Mouse (Mus musculus) yolk sac, embryonic 10.5 days (tissue): ENCODE measurements at regions not wholly inside any gene's neighbourhood (a gene's known extent, or its start where the extent isn't known, plus 50 kb on each side); places are given as distances from the start of the nearest gene placed in this dataset.

Experiments
- DNase-seq: peaks from one replicate; pipeline ENCODE4 v3.0.0-alpha.2; 2017; ENCODE audit warnings: low spot score

DNA sequence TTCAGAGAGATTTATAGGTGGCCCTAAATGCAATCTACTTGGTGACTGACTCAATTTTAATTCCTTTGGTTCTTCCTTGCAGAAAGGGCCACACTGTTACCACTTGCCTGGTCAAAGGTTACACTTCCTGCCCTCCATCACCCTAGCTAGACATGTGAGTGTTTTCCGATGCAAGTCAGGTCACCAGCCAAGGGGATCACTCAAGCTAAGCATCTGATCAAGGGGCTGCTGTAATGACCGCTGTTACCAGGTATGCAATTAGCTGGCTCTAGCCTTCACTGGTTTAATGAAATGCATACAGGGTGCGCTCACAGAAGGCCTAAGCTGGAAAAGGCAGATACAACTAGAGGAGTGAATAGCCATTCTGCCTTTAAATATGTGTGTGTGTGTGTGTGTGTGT lies 105.1 kb downstream of the Mtx2 start:
- DNase-seq = peak; percentile 29

DNA sequence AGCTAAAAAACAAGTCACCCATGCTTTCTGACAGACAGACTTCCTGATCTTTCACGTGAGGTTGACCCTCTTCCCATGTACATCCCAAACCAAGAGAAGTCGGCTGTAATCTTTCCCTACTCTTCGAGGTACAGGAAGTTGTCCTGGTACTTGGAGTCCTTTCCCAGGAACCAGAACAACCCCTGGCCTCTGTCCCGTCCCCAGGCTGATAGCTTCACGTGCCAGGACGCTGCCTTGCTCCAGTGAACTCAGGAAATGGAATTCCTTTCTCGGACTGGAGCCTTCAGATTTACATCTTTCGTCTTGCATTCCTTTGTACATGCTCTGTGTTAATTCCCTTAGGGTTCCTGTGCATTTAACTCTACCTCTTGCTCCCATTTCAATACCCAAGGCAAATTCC lies 107.6 kb downstream of the Mtx2 start:
- DNase-seq = peak; percentile 10

DNA sequence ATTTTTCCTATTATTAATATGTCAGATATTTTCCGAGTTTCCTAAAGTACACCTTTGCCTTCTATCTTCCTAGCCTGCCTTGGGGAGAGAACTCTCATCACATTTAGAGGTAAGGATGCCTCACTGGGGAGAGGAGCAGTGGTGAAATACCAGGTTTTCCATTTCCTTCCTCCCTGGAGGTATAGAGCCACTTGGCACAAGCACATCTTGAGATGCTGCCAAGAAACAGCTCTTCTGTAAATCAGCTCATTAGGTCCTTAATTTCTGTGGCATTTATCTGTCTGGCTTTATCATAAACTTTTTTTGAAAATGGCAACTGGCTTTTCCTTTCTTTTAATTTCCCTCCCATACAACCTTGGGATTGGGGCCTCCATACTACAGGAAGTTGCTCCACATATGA lies 108.2 kb downstream of the Mtx2 start:
- DNase-seq = no peak

DNA sequence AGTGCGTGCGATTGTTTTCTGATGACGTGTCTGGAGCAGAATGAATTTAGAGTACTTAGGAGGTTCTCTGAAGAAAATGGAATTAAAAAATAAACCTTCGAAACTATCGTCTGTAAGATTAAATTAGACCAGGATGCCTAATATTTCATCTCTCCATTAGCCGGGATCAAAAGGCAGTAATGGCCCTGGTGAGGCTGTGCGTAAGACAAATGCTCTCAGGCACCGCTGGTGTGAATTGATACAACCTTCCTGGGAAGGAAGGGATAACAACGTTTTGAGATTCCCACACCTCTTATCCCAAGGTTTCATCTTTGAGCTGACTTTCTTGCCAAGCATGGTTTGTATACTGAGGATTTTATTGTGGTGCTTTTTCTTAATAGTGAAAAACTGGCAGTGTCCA lies 113.1 kb downstream of the Mtx2 start:
- no peak for DNase-seq

DNA sequence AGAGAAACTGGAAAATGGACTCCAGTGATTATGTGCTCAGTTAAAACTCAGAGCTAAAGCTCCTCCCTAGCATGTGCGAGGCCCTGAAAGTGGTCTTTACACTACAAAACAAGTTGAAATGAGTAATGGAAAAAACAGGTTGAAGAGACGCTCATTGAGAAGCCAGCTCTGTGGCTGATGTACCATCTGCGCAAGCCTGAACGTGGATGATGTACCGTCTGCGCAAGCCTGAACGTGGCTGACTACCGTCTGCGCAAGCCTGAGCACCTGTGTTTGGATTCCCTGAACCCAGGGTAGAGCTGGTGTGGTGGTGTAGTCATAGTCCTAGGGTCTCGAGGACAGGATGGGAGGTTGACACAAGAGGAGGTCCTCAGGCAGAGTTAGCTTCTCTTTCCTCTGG lies 116.4 kb downstream of the Mtx2 start:
- no peak for DNase-seq

DNA sequence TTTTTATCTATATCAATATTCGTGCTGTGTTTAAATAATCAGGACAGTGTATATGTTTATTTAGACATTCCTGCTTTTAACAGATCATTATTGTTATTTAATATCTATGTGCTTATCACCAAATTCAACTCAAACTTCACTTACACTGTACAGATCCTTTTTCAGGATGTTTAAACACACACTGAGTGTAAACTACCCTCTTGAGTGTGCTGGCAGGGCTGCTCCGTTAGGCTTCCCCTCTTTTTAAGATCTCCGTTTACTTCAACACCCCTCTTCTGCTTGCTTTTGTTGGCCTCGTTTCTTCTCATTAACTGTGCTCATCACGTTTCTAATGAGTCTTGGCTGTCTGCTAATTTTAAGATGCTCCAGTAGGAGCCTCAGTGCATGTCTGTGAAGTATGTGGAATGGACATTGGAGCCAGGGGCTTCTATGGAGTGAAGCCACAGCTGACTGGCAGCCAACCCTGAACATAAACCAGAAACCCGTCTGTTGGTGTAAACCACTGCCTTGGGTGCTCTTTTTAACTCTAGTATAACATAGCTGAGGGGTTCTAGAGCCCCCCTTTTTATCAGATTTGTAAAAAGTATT lies 117.1 kb downstream of the Mtx2 start:
- DNase-seq = no peak

DNA sequence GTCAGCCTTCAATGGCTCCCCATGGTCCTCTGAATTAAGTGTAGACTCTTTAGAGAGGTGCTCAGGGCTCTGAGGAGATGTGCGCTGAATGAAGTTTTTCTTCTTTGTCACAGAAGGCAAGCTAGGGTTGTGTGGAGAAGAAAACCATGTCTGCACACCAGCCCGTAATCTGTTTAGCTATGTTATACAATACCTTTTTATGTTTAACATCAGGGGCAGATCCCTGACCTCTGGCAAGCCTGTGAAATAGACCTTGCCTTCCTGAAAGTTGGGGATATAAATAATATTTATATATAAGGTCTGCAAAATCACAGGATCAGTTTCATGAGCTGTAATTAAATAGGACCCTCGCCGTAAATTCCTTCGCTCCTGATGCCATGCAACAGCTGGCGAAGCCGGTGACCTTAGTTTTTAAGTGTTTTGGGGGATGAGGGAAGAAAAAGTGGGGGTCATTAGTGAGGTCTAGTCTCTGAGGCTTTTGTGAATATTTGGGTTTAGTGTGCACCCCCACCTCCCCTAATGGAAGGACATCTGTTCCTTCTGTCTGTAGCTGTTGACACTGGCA lies 119.7 kb downstream of the Mtx2 start:
- DNase-seq = no peak

DNA sequence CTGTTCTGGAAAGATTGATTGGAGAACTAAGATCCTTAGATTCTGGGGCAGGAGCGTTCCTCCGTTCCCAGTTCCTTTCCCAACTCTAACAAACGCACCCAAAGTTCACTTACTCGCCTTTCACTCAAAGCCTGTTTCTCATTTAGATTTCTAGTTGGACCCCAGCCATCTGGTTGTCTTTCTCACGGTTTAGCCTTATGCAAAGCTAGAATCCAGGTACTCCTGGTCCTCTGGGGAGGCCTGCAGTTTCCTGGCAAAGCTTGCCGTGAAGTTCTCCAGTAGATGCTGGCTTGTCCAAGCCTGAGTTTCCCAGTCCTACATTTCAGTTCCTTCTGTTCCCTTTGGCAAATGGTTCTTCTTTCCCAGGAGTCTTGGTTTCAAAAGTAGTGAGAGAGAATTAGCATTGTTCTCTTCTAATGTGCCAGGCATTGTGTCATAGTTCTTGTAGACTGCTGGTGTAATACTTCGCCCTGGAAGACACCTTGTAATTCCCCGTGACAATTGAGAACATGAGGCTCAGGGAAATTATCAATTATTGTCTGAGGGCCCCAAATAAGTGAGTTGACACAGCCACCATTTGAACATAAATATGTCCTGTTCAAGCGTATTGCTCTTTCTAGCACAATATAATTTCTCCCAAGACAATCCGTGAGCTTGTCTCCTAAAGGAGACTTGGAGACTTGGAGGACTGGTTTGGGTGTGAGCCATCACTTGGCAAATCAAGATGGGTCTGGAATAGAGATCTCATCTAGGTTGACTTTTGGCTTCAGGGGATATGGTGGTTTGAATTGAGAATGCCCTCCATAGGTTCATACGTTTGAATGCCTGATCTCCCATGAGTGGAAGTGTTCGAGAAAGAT lies 126.0 kb downstream of the Mtx2 start:
- DNase-seq = no peak

DNA sequence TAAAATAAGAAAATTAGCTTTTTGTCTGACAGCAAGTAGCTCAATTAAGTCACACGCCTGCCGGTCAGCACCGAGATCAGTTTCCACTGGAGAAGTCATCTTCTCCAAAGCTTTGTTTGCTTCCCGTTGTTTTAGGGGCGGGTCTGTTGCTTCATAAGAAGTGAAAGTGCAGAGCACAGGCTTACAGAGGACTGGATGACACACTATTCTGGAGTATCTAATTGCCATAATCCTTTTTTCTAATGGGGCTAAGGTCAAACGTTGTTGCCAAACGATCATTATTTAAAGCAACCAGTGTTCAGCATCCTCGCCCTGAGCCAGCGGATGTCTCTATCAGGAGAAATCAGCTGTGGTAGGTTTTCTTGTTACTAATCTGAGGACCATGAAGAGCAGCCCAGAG lies 128.5 kb downstream of the Mtx2 start:
- DNase-seq = no peak

DNA sequence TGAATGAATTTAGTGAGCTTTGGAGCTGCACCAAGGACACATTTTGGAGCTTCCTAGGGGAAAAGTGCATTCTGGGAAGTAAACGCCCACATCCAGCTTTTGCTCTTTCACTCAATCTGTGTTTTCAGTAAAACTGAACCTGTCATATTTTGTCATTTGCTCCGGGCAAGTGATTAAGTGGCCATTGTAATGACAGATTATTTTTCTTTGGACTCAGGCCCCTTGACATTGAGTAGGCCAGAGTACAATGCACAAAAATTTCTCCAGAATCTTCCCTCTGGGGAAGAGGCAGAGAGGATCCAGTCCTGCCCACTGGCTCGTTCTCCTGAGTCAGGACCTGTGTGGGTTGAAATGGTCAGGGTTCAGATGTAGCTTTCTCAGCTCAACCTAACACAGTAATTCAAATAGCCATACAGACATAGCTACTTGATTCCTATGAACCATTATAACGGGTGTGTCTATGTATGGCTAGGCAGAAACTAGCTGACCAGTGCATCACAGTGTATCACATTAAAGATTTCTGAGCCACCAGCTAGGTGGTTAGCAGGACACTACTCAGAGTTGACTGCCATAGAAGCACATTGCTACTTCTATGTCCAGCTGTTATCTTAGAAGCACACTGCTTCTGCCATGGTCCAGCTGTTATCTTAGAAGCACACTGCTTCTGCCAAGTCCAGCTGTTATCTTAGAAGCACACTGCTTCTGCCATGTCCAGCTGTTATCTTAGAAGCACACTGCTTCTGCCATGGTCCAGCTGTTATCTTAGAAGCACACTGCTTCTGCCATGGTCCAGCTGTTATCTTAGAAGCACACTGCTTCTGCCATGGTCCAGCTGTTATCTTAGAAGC lies 129.9 kb downstream of the Mtx2 start:
- no peak for DNase-seq

DNA sequence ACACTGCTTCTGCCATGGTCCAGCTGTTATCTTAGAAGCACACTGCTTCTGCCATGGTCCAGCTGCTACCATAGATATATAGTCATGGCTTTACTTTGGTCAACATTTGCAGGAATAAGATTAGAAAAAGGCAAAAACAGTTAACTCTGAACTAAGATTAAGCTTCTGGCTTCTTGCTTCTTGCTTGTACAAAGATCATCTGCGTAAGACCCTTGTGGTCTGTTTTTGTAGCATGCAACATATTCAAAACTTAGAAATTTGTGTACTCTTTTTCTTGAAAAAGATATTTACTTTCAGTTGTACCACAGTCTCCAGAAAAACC lies 130.5 kb downstream of the Mtx2 start:
- no peak for DNase-seq

DNA sequence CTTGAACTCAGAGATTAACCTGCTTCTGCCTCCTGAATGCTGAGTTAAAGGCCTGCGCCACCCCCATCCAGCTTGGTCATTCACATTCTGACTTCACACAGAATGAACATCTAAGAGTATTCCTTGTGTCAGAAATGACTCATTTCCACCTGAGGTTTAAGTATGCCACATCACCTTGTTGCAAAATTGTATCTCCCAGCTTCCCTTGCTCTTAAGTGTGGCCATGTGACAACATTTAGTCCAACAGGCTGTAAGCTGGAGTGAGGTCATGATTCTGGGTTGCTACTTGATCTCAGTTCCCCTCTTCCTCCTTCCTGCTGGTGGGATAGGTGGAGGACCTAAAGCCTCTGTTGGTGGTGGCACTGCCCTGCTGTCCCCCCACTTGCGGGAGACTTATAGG lies 131.0 kb downstream of the Mtx2 start:
- no peak for DNase-seq

DNA sequence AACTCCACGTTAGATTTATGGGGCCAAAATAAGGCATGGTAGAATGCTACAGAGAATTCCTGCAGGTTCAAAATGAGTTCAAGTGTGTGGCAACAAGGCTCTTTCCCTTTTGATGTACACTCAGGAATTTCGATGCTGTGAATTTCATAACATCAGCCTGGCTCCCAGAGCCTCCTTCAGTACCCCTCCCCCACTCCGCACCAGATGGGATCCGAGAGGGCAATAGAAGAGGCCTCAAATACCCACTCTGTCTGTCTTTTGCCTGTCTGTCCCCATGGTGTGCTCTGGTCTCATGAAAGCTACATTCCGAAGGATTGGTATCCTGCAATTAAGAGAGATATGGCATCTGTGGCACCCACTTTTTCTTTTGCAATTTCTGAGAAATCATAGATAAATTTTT lies 134.3 kb downstream of the Mtx2 start:
- DNase-seq = no peak

DNA sequence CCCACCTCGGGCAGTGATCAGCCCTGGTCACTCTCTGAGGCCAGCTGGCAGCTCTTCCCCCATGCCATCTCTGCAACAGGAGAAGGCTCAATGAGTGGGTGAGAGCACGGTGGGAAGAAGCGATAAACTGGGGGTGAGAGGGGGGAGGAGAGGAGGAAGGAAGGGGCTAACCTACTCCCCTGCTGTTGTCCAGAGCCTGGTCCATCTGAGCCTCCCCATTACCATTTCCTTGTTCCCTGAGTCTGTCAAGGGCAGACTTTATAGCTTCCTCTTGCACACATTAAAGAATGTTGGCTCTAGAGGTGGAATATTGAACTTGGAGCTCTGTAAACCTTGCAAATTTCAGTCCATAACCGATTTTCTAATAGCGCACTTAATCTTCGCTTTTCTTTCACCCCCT lies 136.8 kb downstream of the Mtx2 start:
- no peak for DNase-seq

DNA sequence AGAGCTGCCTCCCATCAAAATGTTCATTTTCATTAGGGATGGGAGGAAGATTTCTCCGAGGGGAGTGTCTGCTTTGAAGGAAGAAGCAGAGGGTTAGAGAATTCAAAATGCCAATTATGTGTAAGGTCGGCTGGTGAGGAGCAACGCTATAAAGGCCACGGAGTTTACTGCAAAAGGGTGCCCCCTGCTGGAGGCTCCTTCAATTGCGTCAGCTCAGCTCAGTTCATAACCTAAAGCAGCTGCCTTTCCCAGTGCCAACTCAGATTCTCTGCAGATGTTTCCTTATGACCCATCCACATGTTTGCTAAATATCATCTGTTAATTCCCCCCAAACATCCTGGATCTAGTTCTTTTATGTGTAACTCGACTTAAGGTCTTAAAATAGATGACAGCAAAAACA lies 138.8 kb downstream of the Mtx2 start:
- peak; percentile 67 for DNase-seq

DNA sequence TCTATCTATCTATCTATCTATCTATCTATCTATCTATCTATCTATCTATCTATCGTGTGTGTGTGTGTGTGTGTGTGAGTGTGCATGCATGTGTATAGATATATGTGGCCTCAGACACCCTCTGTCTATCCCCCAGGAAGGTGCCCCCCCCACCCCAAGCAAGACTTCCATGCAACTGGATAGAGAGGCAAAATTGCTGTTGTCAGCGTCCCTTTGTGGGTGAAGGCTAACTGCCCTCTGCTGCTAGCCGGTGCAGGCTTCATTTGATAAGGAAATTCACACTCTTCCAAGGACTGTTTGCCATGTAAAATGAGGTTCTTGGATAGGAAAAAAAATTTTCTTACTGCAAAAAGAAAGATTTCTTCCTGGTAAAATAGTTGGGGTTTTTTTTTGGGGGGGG lies 139.4 kb downstream of the Mtx2 start:
- DNase-seq = no peak

DNA sequence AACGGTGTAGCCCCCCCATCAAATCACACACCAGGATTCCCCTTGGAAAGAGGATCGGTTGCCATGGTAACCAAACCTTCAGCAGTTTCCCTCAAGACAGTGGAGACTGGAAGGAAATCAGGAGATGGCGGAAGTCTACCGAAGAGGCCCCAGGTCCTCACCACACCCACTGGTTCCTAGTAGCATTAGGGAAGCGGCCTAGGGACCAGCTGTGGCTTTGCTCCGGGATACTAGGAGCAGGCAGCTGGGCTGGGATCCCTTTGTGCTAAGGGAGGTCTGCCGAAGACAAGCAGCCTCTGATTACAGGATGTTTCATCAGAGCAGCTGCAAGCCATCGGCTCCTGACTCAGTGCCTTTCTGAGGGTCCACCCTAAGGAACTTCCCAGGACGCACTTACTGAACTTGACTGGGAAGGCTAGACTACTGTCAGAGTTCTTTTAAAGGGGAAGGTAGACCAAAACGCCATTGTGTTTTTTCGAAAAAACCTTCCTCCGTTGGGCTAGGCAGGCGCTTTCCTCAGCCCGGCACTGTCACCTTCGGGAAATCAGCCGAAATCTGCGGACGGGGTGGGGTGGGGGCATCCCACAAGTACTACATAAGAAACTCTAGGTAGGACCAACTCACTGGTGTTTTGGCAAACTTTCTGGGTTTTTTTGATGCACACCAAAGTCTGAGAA lies 139.9 kb downstream of the Mtx2 start:
- peak; percentile 3 for DNase-seq

DNA sequence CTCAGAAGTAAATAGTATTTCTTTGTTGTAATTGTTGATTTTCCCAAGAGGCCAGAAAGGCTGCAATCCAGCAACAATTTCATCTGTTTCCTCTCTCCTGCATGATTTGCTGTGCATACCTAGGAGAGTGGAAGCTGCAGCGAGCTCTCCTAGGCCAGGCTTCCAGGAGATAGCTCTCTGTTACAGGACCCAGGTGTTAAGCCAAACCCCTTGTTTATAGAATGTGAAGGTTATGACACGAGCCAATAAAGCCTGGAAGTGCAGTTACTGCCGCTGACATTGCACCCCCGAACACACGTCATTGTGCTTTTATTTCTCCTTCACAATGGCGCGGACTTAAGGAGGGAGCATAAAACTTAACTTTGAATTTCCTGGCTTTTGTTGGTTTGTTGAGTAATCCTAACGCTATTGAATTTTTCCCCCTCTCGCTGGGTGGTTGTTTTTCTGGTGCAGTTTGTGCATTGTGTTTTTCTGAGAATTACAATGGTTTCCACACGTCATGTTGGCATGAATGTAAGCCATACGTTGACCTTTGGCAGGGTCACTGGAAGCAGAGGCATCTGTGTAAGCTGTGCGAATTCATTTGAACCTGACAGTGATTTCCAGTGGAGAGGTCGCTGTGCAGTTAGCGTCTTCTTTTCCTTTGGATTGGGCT lies 145.1 kb downstream of the Mtx2 start:
- peak; percentile 12 for DNase-seq

DNA sequence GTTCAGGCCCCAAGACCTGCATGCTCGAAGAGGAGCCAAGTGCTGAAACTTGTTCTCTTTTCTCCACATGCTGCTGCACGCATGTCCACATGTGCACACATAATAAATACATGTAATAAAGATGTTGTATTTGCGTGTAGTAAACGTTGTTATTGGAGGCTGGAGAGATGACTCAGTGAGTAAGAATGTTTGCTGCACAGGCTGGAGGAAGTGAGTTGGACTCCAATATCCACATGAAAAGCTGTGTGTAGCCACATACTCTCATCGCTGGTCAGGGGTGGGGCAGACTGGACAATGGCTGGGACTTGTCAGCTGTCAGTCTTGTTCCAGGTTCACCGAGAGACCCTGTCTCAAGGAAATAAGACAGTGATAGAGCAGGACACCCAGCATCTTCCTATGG lies 147.8 kb downstream of the Mtx2 start:
- DNase-seq = no peak

DNA sequence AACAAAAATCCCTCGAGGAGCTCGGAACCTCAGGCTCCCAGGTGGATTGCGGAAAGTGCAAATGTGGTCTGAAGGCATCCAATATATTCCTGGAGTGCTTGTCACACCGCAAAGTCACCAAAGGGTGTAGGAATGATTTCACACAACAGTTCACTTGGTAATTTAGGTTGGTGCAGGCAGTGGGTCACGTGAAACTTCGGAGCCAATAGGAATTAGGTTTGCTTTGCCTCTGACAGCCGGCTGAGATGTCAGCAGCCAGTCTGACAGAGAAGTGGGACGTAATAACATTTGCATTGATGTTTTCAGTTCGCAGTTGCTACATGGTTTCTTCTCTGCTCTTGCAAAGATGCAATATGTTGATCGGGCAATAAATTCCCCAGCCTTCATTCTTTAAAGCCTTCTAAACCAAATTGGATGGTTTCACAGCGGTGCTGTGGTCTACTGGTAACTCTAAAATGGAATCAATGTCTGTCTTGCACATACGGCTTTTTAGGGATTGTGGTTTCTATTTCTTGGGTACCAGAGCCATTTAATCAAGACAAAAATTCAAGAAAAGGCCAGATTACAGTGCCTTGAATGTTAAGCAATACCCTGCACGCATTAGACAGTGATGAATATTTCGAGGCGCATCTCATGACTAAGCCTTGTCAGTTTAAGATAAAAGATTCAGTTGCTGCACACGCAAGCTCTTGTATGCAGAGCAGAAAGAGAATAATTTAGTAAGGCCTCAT lies 149.2 kb downstream of the Mtx2 start:
- no peak for DNase-seq

DNA sequence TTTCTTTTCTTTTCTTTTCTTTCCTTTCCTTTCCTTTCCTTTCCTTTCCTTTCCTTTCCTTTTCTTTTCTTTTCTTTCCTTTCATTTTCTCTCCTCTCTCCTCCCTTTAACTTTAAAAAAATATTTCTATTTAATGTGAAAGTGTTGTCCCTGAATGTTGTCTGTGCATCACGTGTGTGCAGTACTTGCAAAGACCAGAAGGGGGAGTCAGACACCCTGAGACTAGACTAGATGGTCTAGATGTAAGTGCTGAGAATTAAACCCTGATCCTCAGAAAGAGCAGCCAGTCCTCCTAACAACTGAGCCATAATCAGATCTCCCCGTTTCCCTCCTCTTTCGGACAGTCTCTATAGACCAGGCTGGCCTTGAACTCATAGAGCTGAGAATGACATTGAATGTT lies 151.7 kb downstream of the Mtx2 start:
- DNase-seq = no peak
